Mouse (Mus musculus) intestine, postnatal 0 days (tissue): ENCODE data around the gene Stat3. TPM values are rescaled to one million over a fixed set of nuclear protein-coding genes. Genes with fewer than 3 reads are reported as not detected.

ENCODE experiments used
- ATAC-seq: fragments of 200-750 bp; cut with Nextera tagmentation; 2 replicates; pipeline ENCODE4 v1.8.0; 2017; ENCODE audit warnings: mild to moderate bottlenecking, moderate TSS enrichment, moderate library complexity
- H3K27ac ChIP-seq: fragments of 300-500 bp; sonication (generic); 2 replicates; pipeline ENCODE4 v1.5.1; 2014; ENCODE audit warnings: mild to moderate bottlenecking, low read depth, low read length, moderate library complexity
- H3K27me3 ChIP-seq: fragments of 300-500 bp; sonication (generic); replicated peaks from 2 replicates; pipeline ENCODE4 v1.6.1; 2014; ENCODE audit warnings: low read length, mixed read lengths; ENCODE audit not compliant: control insufficient read depth, insufficient read depth
- H3K36me3 ChIP-seq: fragments of 300-500 bp; sonication (generic); 2 replicates; pipeline ENCODE4 v1.6.1; 2014; ENCODE audit warnings: mild to moderate bottlenecking, moderate library complexity; ENCODE audit not compliant: control insufficient read depth, insufficient read depth
- H3K4me1 ChIP-seq: fragments of 300-500 bp; sonication (generic); replicated peaks from 2 replicates; pipeline ENCODE4 v1.6.1; 2014; ENCODE audit warnings: antibody characterized with exemption, low read length, mixed read lengths; ENCODE audit not compliant: control insufficient read depth, insufficient read depth
- H3K4me2 ChIP-seq: fragments of 300-500 bp; sonication (generic); replicated peaks from 2 replicates; pipeline ENCODE4 v1.6.1; 2014; ENCODE audit warnings: low read depth, mild to moderate bottlenecking, moderate library complexity
- H3K4me3 ChIP-seq: fragments of 300-500 bp; sonication (generic); 2 replicates; pipeline ENCODE4 v1.5.1; 2014; ENCODE audit warnings: low read depth, low read length
- H3K9ac ChIP-seq: fragments of 300-500 bp; sonication (generic); 2 replicates; pipeline ENCODE4 v1.6.1; 2014; ENCODE audit warnings: mild to moderate bottlenecking, low read depth, low read length
- H3K9me3 ChIP-seq: fragments of 300-500 bp; sonication (generic); 2 replicates; pipeline ENCODE4 v1.6.1; 2016; ENCODE audit warnings: mixed run types; ENCODE audit not compliant: control insufficient read depth
- CTCF ChIP-seq: sonication (generic); IDR thresholded peaks from 2 replicates; pipeline ENCODE4 v1.5.1; 2016; ENCODE audit warnings: low read depth, mild to moderate bottlenecking, control low read depth, antibody characterized with exemption, moderate library complexity
- WGBS: fragments of 180-500 bp; shearing (Covaris S2); extraction: QIAGEN DNeasy Blood & Tissue Kit; methylation state at CpG from one replicate; pipeline ENCODE4 v1.1.7; 2014; 5-methylcytosine and 5-hydroxymethylcytosine counted together
- polyA plus RNA-seq: library from polyadenylated mRNA; unstranded; fragments of >200 nt; fragmentation: Nextera tagmentation; extraction: Ambion mirVana; gene quantifications from 2 replicates; pipeline ENCODE4 v1.2.1, GENCODE M21; 2015

The Stat3 gene
- polyA plus RNA-seq, 1 experiment from 2014 or later = 61.2 TPM

GRCm38 (mm10) chr11:100849456-100850037 lies 89.8 kb downstream of the Stat3 start:
- peak overlapping the region; percentile 89 for H3K4me2 ChIP-seq
- peak overlapping the region; percentile 96 for H3K4me3 ChIP-seq
- H3K36me3 ChIP-seq = no peaks in the 10 kb centered on the region
- H3K9ac ChIP-seq = peak overlapping the region; percentile 98
- WGBS = 5% methylated on average over 12 of the region's 13 CpGs
- no peaks in the 10 kb centered on the region; the same call in 1 of the 2 replicates for H3K27me3 ChIP-seq
- ATAC-seq = no peak
- peaks cover 3% of the 10 kb centered on the region; the same call in 1 of the 2 replicates for H3K4me1 ChIP-seq
- no peaks in the 10 kb centered on the region for H3K9me3 ChIP-seq
- TF ChIP-seq CTCF = no peak
- H3K27ac ChIP-seq = peak overlapping the region; percentile 94

DNA sequence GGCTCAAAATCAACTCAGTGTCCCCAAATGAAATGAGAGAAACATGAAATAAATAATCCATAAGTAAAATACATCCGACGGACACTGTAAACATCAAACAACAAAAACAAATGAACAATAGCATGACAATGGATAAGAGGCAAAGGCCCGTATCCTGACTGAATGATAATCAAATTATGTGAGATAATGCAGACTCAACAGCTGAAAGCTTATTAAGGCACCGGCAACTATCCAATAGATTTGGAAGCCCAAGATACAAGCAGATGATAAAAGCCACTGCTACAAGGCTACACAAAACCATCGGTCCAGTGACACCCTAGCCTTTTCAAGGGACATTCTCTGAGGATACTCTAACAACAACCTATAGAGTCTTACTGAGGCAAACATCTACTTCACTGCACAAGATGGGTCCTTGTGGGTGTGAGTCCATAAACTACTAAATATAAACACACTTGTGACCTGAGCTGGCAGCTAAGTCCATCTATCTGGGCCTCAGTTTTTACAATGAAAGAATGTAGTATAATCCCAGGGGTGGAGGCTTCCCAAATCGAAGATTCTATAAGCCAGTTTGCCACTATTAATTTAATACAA lies 90.5 kb downstream of the Stat3 start:
- Histone ChIP-seq H3K4me1 (peaks cover 3% of the 10 kb centered on the region; the same call in 1 of the 2 replicates), H3K27me3 (no peaks in the 10 kb centered on the region; the same call in 1 of the 2 replicates), H3K9ac (0 out of 2 replicates have a peak overlapping the region, but pooled peaks have one; percentile 98), H3K4me3 (peak overlapping the region; percentile 96), H3K4me2 (peak overlapping the region; percentile 89), H3K36me3 (no peaks in the 10 kb centered on the region), H3K27ac (no peak overlapping the region), H3K9me3 (no peaks in the 10 kb centered on the region)
- WGBS = 51% methylated on average over 6 of the region's 6 CpGs
- no peak for ATAC-seq
- TF ChIP-seq CTCF = no peak

- ATAC-seq = no peak
- Histone ChIP-seq H3K9me3 (no peaks in the 10 kb centered on the region), H3K4me3 (no peak overlapping the region), H3K27me3 (no peaks in the 10 kb centered on the region; the same call in 1 of the 2 replicates), H3K4me2 (no peak overlapping the region; the same call in 1 of the 2 replicates), H3K4me1 (peaks cover 5% of the 10 kb centered on the region; the same call in 1 of the 2 replicates), H3K27ac (no peak overlapping the region), H3K36me3 (no peaks in the 10 kb centered on the region), H3K9ac (no peak overlapping the region)
- WGBS = 40% methylated on average over 4 of the region's 4 CpGs
- TF ChIP-seq CTCF = no peak
These were observed 91.3 kb downstream of the Stat3 start for GRCm38 (mm10) chr11:100848080-100848479.

- WGBS = 89% methylated on average over 4 of the region's 4 CpGs
- no peak for ATAC-seq
- TF ChIP-seq CTCF = no peak
These were observed 91.8 kb downstream of the Stat3 start for GRCm38 (mm10) chr11:100847572-100847971.

GRCm38 (mm10) chr11:100845793-100846192 lies 93.5 kb downstream of the Stat3 start:
- no peak overlapping the region for H3K9ac ChIP-seq
- H3K27ac ChIP-seq = no peak overlapping the region
- TF ChIP-seq CTCF = no peak
- no peaks in the 10 kb centered on the region for H3K27me3 ChIP-seq
- no peak for ATAC-seq
- no peak overlapping the region for H3K4me3 ChIP-seq
- no peak overlapping the region for H3K4me2 ChIP-seq
- peaks cover 6% of the 10 kb centered on the region; the same call in 1 of the 2 replicates for H3K4me1 ChIP-seq
- no peaks in the 10 kb centered on the region for H3K9me3 ChIP-seq
- WGBS = 82% methylated on average over 6 of the region's 6 CpGs
- no peaks in the 10 kb centered on the region for H3K36me3 ChIP-seq

More at GRCm38 (mm10) chr11:100847572-100847971, 91.8 kb downstream of the Stat3 start:
- H3K27me3 ChIP-seq = no peaks in the 10 kb centered on the region
- no peaks in the 10 kb centered on the region for H3K36me3 ChIP-seq
- H3K9me3 ChIP-seq = no peaks in the 10 kb centered on the region
- H3K4me2 ChIP-seq = no peak overlapping the region
- H3K4me1 ChIP-seq = peaks cover 6% of the 10 kb centered on the region; the same call in 1 of the 2 replicates
- H3K4me3 ChIP-seq = no peak overlapping the region
- no peak overlapping the region for H3K27ac ChIP-seq
- no peak overlapping the region for H3K9ac ChIP-seq

DNA sequence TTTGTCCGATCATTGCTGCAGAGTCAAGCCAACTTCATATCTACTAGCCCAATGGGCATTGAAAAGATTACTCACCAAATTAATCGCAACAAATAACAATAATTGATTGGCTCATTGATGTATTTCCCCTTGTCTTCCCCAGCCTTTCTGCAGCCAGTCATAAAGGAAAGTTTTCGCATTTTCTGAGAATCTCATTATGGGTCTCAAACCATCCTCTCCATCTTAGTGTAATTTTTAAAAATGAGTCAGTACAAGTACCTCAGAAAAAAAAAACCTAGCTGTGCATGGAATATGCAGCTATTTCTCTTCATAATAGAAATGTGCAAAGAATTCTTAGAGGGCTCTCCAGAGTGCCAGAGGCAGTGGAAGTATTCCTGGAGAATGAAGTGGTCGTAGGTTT lies 95.2 kb downstream of the Stat3 start:
- no peak for ATAC-seq
- H3K36me3 ChIP-seq = no peaks in the 10 kb centered on the region
- no peak overlapping the region for H3K27ac ChIP-seq
- no peak for TF ChIP-seq CTCF
- H3K4me3 ChIP-seq = no peak overlapping the region
- H3K9me3 ChIP-seq = no peaks in the 10 kb centered on the region
- H3K27me3 ChIP-seq = no peaks in the 10 kb centered on the region
- H3K4me2 ChIP-seq = no peak overlapping the region
- H3K9ac ChIP-seq = no peak overlapping the region
- 86% methylated on average over 4 of the region's 4 CpGs for WGBS
- peaks cover 5% of the 10 kb centered on the region; the same call in 1 of the 2 replicates for H3K4me1 ChIP-seq
